Mouse (Mus musculus): Measurements from ENCODE around the gene Shisa8.

Shisa8 gene

GRCm38 (mm10) chr15:82223251-82223650 is 10.6 kb upstream of the Shisa8 start:
- no peak for DNase-seq (ENCODE audit: low spot score)

- no peak for DNase-seq (ENCODE audit: low spot score)
Measured at GRCm38 (mm10) chr15:82221104-82221860, 8.7 kb upstream of the Shisa8 start.

- DNase-seq (ENCODE audit: low spot score): no peak
Measured at GRCm38 (mm10) chr15:82220003-82220675, 7.5 kb upstream of the Shisa8 start.

GRCm38 (mm10) chr15:82218778-82219666 is 6.4 kb upstream of the Shisa8 start:
- DNase-seq (ENCODE audit: low spot score): no peak

- DNase-seq (ENCODE audit: low spot score): no peak
Measured at GRCm38 (mm10) chr15:82217980-82218379, 5.4 kb upstream of the Shisa8 start.

- DNase-seq (ENCODE audit: low spot score): no peak
Measured at GRCm38 (mm10) chr15:82217039-82217438, 4.4 kb upstream of the Shisa8 start.

GRCm38 (mm10) chr15:82216142-82216827 is 3.7 kb upstream of the Shisa8 start:
- no peak for DNase-seq (ENCODE audit: low spot score)

- no peak for DNase-seq (ENCODE audit: low spot score)
Measured at GRCm38 (mm10) chr15:82215332-82216046, 2.9 kb upstream of the Shisa8 start.

- DNase-seq (ENCODE audit: low spot score): no peak
Measured at GRCm38 (mm10) chr15:82213222-82213621, 607 bp upstream of the Shisa8 start.

GRCm38 (mm10) chr15:82211911-82212751 is 484 bp downstream of the Shisa8 start:
- no peak for DNase-seq (ENCODE audit: low spot score)

GRCm38 (mm10) chr15:82211281-82211680 is 1.3 kb downstream of the Shisa8 start:
- DNase-seq (ENCODE audit: low spot score): no peak

GRCm38 (mm10) chr15:82210801-82211200 is 1.8 kb downstream of the Shisa8 start:
- DNase-seq (ENCODE audit: low spot score): no peak

- DNase-seq (ENCODE audit: low spot score): no peak
Measured at GRCm38 (mm10) chr15:82209295-82210050, 3.1 kb downstream of the Shisa8 start.

GRCm38 (mm10) chr15:82208307-82208706 is 4.3 kb downstream of the Shisa8 start:
- no peak for DNase-seq (ENCODE audit: low spot score)

GRCm38 (mm10) chr15:82207504-82208219 is 5.0 kb downstream of the Shisa8 start:
- no peak for DNase-seq (ENCODE audit: low spot score)

- DNase-seq (ENCODE audit: low spot score): no peak
Measured at GRCm38 (mm10) chr15:82207105-82207459, 5.5 kb downstream of the Shisa8 start.

GRCm38 (mm10) chr15:82206365-82207104 is 6.1 kb downstream of the Shisa8 start:
- peak; percentile 89 for DNase-seq (ENCODE audit: low spot score)

GRCm38 (mm10) chr15:82204680-82205371 is 7.8 kb downstream of the Shisa8 start:
- DNase-seq (ENCODE audit: low spot score): no peak

All from adipocyte (in vitro differentiated cells).